Mouse (Mus musculus): ENCODE measurements at regions not wholly inside any gene's neighbourhood (a gene's known extent, or its start where the extent isn't known, plus 50 kb on each side); places are given as distances from the start of the nearest gene placed in this dataset.

GRCm38 (mm10) chr1:194208034-194209000 lies 409.7 kb upstream of the Plxna2 start:
- no peak for DNase-seq (ENCODE audit: low spot score)

- DNase-seq (ENCODE audit: low spot score): no peak
Measured at GRCm38 (mm10) chr1:194197516-194197915, 420.5 kb upstream of the Plxna2 start.

- DNase-seq (ENCODE audit: low spot score): no peak
Measured at GRCm38 (mm10) chr1:194182293-194182692, 435.7 kb upstream of the Plxna2 start.

GRCm38 (mm10) chr1:194161469-194161868 lies 456.5 kb upstream of the Plxna2 start:
- DNase-seq (ENCODE audit: low spot score): no peak

- DNase-seq (ENCODE audit: low spot score): no peak
Measured at GRCm38 (mm10) chr1:194160761-194161461, 457.1 kb upstream of the Plxna2 start.

GRCm38 (mm10) chr1:194157268-194157667 lies 460.8 kb upstream of the Plxna2 start:
- DNase-seq (ENCODE audit: low spot score): no peak

- DNase-seq (ENCODE audit: low spot score): no peak
Measured at GRCm38 (mm10) chr1:194148416-194149364, 469.3 kb upstream of the Plxna2 start.

- DNase-seq (ENCODE audit: low spot score): no peak
Measured at GRCm38 (mm10) chr1:194117631-194118360, 500.2 kb upstream of the Plxna2 start.

GRCm38 (mm10) chr1:194114399-194114798 lies 503.6 kb upstream of the Plxna2 start:
- DNase-seq (ENCODE audit: low spot score): no peak

GRCm38 (mm10) chr1:194111931-194112330 lies 506.1 kb upstream of the Plxna2 start:
- no peak for DNase-seq (ENCODE audit: low spot score)

GRCm38 (mm10) chr1:194109172-194110071 lies 508.6 kb upstream of the Plxna2 start:
- DNase-seq (ENCODE audit: low spot score): no peak

GRCm38 (mm10) chr1:194108132-194108531 lies 509.9 kb upstream of the Plxna2 start:
- DNase-seq (ENCODE audit: low spot score): no peak

- no peak for DNase-seq (ENCODE audit: low spot score)
Measured at GRCm38 (mm10) chr1:194107271-194107938, 510.6 kb upstream of the Plxna2 start.

- no peak for DNase-seq (ENCODE audit: low spot score)
Measured at GRCm38 (mm10) chr1:194089918-194090548, 528.0 kb upstream of the Plxna2 start.

GRCm38 (mm10) chr1:194058512-194058911 lies 559.5 kb upstream of the Plxna2 start:
- DNase-seq (ENCODE audit: low spot score): no peak

- DNase-seq (ENCODE audit: low spot score): no peak
Measured at GRCm38 (mm10) chr1:194056544-194056943, 561.5 kb upstream of the Plxna2 start.

GRCm38 (mm10) chr1:194049746-194050351 lies 568.2 kb upstream of the Plxna2 start:
- DNase-seq (ENCODE audit: low spot score): no peak
